Mouse (Mus musculus) left cerebral cortex, postnatal 4 days (tissue): ENCODE measurements around the gene Ralgapa2. TPM values are rescaled to one million over a fixed set of nuclear protein-coding genes. Genes with fewer than 3 reads are reported as not detected.
A peak's percentile ranks its signal among the peaks of the same experiment; 100 is the strongest.
"Not testable (repeated sequence)": the region's sequence is repeated elsewhere in the genome, so short reads cannot be mapped to it uniquely, and the experiment has no call there.

ENCODE experiments used
- DNase-seq: peaks from one replicate; pipeline ENCODE4 v3.0.0-alpha.2; 2022
- intact Hi-C: fragments of 180-260 bp; cut with DNase I; formaldehyde crosslinking; loops from one replicate; pipeline ENCODE4 v1.15.1; 2025
- total RNA-seq, 2 experiments: library from RNA; stranded (reverse); gene quantifications; 2 replicates each; pipeline ENCODE4 v1.2.3; 2021

Ralgapa2 gene
- total RNA-seq, 2 experiments from 2014 or later = 42.1 to 42.5 TPM

DNA sequence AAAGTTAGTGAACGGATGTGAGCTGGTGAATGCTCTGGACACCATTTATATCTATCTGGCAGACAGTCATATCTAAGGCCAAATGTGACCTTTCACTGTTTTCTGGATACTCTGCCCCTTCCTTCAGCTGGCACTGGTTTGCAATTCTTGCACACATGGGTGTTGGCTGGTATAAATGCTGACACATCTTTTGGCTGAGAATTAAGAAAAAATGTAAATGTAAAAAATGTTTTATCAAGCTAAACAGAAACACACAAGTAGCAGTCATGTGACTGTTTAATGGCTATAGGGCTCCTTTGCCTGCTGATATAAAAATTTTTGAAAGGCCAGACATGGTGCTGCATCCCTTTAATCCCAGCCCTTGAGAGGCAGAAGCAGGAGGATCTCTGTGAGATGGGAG, 13.0 kb downstream of the Ralgapa2 start:
- intact Hi-C loops = no loop called here
- DNase-seq = no peak

DNA sequence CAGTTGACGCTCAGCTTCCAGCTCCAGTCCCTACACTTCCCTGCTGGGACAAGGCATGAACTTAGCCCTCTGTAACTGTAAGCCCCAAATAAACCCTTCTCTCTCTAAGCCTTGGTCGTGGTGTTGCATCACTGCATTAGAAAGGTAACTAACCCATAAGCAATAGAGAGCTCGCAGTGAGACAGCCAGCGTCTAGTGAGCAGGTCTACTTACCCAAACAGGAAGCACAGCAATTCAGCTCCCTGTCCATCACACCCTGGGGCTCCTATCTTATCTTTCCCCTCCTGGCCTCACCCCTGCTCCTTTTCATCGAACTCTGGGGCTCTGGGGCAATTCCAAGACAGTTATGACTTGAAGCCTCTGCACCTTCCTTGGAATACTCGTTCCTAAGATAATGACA, 13.8 kb downstream of the Ralgapa2 start:
- no peak for DNase-seq
- intact Hi-C loops = no loop called here

DNA sequence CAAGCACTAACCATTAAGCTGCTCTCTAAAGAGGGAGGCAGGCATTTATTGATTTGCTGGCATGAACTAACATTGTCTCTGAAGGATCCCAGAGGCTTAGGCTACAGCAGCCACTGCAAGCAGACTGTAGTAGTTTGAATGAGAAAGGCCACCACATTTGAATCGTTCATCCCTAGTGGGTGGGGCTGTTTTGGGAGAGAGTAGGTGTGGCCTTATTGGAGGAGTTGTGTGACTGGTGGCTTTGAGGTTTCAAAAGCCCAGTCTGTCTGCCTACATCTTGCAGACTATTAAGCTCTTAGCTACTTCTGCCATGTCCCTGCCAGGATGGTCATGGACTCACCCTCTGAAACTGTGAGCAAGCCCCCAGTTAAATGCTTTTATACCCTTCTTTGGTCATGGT, 15.1 kb downstream of the Ralgapa2 start:
- intact Hi-C loops = no loop called here
- no peak for DNase-seq

DNA sequence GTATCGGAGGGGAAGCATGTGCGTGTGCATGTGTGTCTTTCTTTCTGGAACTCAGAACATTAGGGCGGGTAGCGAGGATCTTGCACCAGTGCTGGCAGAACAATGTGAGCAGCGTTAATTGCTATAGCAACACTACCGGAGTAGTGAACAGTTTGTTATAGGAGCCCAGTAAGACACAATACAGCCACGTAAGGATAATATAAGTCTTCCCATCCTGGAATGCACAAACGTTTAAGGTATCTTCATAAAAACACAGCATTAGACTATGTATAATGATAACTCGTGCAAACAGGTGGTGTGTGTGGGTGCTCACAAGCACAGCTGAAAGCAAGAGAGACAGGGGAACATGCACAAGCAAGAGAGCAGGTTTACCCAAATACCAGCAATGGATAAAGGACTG, 16.4 kb downstream of the Ralgapa2 start:
- intact Hi-C loops = no loop called here
- no peak for DNase-seq

DNA sequence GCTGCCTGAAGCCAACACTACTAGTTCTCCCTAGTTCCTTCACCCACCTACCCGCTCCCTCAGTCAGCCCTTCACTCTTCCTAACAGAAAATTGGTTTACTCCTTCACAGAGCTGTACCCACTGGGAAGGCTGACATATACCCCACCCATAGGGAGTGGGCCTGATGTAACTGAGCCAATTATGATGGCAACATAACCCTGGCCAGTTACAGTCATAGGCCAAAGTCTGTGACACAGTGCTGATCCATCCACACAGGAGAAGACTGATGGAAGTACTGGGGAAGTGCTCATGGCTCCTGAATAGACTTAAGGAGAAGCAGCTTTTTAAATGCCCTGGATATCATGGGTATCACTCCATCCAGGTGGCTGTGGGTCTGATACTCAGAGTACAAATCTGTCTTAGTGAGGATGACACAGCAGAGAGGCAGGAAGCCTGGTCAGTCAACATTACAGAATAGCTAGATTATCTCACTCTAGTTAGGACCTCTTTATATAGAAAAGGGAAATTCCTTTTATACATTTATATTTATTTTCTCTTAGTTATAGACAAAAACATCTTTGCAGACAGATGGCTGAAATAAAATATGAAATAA, 18.7 kb downstream of the Ralgapa2 start:
- intact Hi-C loops = no loop called here
- DNase-seq = no peak

DNA sequence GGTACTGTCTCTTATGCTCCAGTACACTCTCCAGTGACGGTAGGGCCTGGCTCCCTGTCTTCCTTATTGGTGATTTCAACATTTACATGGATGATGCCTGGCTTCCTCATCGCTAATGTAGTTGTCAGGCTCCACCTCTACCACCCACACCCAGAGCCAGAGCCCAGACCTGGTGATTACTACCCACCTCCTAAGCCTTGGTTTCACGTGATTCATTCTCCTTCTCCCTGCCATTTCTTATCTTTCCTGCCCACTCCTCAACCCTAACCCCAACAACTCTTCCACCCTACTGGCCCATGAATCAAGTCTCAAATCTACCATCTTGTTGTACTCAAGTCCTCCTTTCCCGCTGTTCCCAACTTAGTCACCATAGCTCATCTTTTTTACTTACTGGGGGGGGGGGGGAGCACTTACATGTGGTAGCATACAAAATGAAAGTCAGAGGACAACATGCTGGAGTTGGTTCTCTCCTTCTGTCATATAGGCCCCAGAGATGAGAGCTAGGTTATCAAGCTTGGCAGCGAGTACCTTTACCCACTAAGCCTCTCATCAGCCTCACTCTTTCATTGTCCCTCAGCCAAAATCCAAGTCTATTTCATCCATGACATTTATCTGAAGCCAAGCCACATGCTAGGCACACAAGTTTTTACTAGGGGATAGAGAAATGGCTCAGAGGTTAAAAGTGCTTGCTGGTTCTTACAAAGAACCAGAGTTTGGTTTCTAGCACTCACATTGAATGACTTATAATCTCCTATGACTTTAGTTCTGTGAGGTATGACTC, 20.1 kb downstream of the Ralgapa2 start:
- intact Hi-C loops = no loop called here
- no peak for DNase-seq

DNA sequence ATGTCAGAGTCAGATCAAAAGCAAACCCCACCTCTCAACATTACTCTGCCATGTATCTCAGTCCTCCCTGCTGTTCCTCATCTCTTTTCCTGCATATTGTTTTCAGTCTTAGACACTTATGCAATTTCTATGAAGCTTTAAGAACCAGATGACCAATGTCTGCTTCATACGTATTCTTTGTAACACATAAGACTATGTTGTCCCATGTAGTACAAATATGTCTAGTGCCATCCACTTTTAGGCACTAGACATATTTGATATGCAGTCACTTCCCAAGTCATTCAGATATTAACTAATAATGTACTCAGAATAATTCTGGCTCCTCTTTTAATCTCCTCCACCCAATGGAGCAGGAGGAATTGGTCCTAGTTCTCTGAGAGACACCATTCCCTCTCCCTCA, 21.2 kb downstream of the Ralgapa2 start:
- no peak for DNase-seq
- intact Hi-C loops = no loop called here

DNA sequence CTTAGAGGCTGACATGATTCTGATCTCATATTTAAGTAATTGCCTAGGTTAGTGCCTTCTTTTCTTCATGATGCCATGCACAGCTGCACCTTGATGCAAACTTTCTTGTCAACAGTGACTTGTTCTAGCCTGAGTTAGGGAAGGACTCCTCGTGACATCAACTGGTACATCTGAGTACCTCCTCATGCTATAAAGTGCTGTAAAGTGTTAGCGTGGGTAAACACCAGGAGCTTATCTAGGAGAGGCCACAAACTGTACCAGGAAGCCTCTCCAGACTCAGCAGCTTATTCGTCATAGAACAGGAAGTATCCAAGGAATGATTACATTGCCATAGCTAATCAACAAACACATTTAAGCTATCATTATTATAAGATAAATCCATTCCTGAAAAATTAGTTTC, 23.9 kb downstream of the Ralgapa2 start:
- intact Hi-C loops = no loop called here
- DNase-seq = no peak

DNA sequence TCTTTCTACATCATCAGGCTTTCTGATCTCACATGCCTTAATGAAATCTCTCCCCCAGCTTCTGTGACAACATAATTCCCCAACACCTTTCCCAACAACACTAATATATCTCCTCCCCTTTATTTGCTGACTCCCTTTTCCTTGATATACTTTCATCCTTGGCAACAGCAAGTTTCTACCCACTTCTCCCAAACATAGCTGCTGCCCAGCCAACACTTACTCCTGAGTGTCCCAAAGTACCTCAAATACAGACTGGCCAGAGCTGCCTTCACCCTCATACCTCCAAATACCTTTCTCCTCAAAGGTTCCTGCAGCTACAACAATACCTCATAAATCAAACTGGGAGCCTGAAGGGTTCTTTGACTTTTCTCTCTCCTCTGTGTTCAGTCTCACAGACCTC, 29.3 kb downstream of the Ralgapa2 start:
- no peak for DNase-seq
- intact Hi-C loops = no loop called here

DNA sequence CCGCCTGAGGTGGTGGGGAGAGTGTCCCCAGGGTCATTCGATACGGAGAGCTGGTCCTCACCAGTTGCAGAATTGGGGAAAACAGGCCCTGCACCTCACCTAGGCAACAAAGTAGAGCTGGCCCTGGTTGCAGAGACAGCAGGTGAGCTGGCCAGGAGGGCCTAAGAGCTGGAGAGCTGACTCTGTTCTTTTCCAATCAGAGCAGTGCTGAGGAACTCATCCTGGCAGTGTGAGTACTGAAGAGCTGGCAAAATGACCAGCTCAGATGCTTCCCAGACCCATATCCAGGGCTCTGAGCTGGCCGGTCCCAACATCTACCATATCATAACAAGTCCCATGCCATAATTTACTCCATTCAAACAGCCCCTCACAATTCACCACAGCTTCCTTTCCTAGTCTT, 34.7 kb downstream of the Ralgapa2 start:
- intact Hi-C loops = no loop called here

DNA sequence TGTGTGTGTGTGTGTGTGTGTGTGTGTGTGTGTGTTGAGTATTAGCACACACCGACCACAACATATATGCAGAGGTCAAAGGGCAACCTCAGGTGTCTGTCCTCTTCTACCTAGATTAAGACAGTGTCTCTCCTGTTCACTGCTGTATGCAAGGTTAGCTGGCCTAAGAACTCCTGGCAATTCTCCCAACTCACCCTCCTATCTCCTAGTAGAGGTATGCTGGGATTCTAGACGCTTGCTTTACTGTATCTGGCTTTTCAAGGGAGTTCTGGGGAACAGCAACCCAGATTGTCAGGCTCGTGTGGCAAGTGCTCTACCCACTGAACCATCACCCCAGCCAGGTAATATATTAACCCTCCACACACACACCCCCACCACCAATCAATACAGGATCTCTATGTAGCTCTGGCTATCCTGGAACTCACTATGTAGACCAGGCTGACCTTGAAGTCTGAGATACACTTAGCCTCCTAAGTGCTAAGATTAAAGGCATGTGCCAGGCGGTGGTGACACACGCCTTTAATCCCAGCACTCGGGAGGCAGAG, 35.6 kb downstream of the Ralgapa2 start:
- intact Hi-C loops = no loop called here
- DNase-seq = no peak

More for the DNA sequence above, 34.7 kb downstream of the Ralgapa2 start:
- no peak for DNase-seq

DNA sequence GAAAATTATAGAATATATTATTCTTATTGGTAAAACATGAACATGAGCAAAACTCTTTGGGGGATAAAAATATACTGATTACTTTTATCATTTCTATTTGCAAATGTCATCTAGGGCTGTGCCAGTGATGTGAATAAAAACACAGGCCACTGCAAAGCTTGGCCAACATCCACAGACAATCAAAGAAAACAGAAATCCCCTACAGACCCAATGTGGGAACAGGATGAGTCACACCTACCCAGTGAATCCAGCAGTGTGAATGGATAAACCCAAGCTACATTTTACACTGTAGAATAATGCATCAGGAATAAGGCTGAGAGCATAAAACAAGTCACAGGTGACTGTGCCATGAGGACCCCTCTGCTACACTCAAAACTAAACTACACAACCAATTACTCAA, 36.1 kb downstream of the Ralgapa2 start:
- intact Hi-C loops = no loop called here
- DNase-seq = no peak

DNA sequence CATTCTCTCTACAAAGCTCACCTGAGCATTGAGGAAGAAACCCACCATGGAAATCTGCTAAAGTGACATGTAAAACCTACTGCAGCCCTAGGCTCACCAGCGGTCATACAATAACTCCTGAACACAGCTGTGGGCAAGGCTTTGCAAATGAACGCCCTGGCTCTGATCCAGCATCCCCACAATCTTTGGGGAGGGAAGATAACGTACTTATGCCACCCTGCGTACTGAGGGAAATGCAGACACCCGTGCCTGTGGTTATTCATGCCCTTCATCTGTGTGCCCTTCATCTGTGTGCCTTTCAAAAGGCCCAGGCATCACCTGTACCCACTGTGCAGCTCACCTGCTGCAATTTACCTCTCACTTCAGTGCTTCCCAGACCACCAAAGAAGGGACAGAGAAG, 41.2 kb downstream of the Ralgapa2 start:
- DNase-seq = peak; percentile 37
- intact Hi-C loops = loop anchor here (2.0 kb wide), 1 partner anchor 142 kb away; no protein-coding TSS in a partner anchor

DNA sequence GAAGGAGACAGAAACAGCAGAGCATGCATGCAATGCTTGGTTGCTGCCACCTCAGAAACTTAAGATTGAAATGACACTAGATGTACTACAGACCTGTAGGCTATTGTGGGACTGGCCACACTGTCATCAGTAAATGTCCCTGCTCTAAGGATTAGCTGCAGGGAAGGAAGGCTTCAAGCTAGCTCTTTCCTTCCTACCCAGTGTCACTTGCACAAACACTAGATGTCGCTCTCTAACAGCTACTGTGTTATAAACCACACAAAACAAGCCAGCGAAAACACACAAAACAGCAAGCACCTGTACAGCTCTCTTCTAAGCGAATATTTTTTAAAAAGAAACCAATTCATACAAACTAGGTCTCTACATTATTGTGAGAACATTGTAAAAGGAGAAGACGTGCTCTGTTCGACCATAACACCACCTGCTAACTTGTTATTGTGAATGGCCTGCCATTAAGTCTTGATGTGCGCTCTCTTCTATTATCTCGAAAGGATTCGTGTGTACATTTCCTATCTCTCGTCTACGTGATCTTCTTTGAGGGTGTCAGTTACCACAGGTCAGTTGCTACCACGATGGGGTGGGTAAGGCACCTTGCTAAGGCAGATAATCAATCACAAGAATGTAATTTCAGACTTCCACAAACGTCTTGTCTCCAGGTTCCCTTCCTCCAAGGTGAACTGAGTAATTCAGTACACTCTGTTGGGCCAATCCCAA, 42.3 kb downstream of the Ralgapa2 start:
- peak; percentile 7 for DNase-seq
- intact Hi-C loops = loop anchor here (2.0 kb wide), 1 partner anchor 143 kb away; no protein-coding TSS in a partner anchor

DNA sequence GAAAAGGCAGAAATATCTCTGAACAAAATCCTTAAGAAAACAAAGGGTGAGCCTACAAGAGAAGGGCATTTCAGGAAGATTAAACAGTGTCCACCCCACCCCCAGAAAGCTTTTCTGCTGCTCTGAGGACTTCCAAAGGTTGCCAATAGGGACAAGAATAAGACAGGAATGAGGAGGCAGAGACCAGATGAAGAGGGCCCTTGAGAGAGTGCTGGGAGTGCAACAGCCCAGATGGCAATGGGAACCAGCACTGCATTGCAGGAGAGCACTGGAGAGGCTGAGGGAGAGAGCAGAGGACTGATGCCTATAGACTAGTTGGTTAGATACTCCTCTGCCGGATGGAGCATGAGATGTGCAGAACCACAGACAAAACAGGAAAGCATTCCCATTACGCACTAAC, 43.2 kb downstream of the Ralgapa2 start:
- DNase-seq = no peak
- intact Hi-C loops = no loop called here

DNA sequence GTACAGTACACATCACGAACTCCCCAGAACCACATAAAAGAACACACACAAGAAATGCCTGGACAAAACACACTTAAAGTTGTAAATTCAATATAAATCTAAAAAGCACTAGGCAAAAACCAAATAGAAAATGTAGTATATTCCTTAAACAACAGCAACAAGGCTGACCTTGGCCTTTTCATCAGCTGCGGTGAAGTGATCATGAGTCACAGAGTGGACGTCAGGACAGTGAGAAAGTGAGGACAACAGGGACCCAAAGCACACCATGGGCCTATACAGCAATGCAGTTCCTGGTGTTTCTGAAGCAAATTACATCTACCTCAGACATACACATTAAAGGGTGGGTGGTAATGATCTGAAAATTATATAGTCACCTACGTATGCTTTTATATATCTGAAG, 44.1 kb downstream of the Ralgapa2 start:
- intact Hi-C loops = no loop called here
- DNase-seq = no peak

DNA sequence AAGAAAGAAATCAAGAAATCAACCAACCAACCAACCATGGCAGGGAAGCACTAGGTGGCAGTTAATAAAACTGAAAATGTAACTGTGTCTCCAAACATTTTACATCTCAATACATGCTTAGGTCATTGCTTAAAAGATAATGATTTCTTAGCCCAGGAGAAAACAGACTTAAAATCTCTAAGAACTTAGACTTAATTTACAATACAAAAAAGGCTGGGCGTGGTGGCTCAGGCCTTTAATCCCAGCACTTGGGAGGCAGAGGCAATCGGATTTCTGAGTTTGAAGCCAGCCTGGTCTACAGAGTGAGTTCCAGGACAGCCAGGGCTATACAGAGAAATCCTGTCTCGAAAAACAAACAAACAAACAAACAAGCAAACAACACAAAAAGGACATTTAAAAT, 45.3 kb downstream of the Ralgapa2 start:
- DNase-seq, intact Hi-C loops: not testable (repeated sequence)

DNA sequence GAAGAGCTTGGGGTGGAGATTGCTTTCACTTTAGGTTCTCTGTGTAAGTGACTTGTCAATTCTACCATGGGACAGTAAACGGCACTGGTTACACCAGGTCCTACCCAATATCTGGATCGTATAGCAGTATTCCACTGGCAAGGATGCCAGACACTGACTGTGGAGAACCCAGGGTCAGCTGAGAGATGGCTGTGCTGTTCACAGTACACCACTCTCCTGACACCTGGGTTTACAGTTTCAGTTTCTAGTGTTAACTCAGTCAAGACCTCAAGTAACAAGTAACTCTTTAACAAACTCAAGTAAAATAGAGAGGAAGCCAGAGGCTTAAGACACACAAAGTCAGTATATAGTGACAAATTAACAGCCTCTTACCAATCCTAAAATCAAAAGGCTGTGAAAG, 54.6 kb downstream of the Ralgapa2 start:
- intact Hi-C loops = no loop called here
- no peak for DNase-seq

DNA sequence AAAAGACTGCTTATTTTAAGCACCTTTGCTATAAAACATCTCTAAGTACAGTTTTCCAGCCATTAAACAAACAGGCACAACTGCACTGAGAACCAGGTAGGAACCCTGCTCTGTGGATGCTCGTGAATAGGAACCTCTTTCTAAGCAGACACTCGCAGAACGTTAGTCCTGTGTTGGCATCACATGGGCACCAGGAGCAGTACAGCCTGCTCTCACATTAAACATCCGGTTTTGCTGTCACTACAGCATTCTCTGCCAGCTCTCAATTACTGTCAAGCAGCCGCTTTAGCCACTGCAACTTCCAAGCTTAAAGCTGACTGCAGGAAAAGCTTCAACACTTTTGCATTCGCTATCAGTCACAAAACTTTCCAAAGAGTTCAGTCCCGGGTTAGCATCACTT, 55.5 kb downstream of the Ralgapa2 start:
- DNase-seq = no peak
- intact Hi-C loops = no loop called here

DNA sequence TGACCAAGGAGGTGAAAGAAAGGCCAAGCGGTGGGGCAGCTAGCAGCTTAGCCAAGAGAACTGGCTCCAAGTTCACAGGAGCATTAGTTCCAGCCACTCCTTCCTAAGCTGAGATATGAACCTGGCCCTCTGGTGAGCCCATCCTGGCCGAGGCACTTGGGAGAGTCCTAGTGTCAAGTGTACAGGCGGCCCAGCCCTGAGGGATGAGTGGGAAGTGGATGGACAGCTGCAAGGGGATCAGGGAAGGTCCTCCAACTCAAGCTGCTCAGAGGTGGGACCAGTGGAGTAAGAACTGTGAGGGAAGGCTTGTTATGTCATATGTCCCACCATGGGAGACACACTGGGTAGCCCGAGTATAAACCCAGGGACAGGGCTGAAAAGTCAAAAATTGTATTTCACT, 56.1 kb downstream of the Ralgapa2 start:
- intact Hi-C loops = no loop called here
- DNase-seq = no peak

DNA sequence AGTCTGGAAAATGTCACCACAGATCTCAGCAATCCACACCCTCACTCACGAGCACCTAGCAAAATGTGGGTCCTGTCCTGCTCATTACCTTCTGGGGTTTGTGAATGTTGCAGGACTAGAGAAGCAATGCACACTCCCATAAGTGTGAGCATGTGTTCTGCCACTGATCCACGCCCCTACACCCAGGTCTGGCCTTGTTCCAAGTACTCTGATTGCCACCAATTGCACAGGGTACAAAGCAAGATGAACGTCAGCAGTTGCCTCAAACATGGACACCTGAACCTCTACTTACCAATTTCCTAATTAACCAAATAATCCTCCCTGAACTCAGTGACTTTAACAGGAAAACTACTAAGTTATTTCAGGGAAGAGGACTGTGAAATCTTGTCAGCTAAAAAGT, 68.1 kb downstream of the Ralgapa2 start:
- intact Hi-C loops = no loop called here
- DNase-seq = no peak
